Mouse (Mus musculus): Measurements from ENCODE around the gene Upb1.
"Not testable (repeated sequence)": the region's sequence is repeated elsewhere in the genome, so short reads cannot be mapped to it uniquely, and the experiment has no call there.

Gene Upb1

DNA sequence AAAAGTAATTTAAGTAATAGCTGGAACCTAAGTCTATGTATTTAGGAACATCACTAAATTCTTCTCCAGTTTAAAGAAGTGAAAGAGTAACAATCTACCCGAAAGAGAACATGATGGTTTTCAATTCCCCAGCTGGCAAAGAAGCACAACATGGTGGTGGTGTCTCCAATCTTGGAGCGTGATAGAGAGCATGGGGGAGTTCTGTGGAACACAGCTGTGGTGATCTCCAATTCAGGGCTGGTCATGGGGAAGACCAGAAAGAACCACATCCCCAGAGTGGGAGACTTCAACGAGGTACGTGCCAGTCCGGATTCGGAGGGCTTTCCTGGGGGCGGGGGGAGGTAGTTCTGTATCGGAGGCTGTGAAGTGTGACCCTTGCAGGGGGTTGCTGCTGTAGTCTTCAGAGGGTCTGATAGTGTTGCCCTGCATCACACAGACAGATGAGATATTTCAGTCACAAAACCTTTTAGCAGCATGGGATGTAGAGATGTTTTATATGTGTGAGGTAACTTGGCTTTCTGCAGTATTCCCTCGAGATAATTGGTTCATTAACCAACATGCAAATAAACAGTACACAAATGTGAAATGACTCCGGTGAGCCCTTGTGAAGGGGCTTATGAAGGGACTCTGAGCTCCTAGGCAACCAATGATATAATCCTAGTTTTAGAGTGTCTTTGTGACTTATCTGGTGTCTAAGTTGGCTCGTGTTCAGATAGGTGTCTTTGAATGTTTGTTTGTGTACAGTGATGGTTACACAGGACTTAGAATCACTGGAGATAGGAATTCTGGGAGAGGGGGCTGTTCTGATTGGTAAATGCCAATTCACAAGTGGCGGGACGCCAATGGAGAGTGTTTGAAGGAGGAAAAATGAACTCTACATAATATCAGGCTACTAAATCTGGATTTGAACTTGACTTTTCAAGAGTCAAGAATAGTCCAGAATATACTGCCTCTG, 27.4 kb downstream of the Upb1 start:
- DNase-seq = no peak

DNA sequence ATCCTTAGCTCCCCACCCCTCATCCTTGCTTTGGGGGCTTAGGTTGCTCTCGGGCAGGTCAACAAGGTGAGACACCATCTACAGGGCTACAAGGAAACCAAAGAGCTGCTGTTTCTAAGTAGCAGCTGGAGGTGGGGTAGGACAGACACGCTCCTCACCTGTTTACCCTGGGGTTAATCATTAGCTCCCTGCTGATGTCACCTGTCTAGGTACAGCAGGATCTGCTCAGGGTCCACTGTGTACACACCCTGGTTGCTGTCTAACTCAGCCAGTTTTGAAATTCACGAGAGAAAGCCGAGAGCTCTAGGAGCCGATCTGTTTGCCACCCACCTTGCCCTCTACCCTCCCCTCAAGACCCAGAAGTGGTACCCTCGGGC, 28.1 kb downstream of the Upb1 start:
- DNase-seq = no peak

DNA sequence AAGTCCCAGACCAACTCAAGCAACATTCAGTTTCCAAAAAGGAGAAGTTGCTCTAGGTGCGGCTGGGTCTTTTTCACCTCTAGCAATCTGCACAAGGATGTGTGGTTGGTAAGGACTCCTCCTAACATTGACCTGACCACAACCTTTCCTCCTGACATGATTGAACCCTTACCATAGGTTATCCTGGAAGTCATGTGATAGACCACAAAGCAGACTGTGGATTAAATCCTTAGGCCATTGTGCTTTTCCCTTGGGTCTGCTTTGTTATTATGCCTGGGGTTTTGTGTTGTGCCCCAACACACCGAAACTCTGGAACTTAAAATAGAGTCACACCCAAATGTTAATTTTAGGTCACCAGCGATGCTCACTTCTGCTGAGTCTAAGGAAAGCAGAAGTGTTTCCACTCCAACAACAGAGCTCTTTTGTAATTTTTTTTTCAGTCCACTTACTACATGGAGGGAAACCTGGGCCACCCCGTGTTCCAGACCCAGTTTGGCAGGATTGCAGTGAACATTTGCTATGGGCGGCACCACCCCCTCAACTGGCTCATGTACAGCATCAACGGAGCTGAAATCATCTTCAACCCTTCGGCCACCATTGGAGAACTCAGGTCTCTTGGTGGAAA, 28.7 kb downstream of the Upb1 start:
- DNase-seq = peak; percentile 56

DNA sequence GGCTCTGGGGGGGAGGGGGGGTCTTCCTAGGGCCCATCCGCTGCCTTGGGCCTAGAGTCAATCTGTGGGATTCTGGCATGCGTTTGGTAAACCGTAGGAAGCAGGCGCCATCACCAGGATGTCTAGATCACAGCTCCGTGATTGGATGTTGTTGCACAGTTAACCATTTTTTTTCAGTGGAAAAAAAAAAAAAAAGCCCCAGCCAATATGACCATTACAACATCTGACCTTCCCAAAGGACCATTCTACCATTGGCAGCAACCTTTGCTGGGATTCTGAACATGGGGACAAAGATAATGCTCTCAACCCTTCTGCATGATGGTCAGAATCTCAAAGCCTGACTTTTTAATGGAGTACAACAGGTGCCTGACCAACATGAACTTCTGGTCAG, 29.2 kb downstream of the Upb1 start:
- DNase-seq = no peak

DNA sequence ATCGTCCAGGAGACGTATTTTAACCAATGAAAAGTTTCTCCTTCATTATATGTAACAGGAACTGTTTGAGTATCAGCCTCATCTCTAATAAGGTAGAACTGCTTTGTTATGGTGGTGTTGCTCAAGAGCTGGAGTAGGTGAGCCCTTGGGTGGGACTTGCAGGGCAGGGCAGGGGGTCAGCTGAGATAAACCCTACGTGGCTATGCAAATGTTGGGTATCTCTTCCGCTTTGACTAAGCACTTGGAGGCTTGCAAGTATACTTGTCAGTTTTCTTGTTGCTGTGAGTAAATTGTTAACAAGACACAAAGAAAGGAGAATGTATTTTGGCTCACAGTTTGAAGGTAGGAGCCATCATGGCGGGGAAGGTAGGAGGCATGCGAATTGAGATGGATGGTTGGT, 29.7 kb downstream of the Upb1 start:
- no peak for DNase-seq

DNA sequence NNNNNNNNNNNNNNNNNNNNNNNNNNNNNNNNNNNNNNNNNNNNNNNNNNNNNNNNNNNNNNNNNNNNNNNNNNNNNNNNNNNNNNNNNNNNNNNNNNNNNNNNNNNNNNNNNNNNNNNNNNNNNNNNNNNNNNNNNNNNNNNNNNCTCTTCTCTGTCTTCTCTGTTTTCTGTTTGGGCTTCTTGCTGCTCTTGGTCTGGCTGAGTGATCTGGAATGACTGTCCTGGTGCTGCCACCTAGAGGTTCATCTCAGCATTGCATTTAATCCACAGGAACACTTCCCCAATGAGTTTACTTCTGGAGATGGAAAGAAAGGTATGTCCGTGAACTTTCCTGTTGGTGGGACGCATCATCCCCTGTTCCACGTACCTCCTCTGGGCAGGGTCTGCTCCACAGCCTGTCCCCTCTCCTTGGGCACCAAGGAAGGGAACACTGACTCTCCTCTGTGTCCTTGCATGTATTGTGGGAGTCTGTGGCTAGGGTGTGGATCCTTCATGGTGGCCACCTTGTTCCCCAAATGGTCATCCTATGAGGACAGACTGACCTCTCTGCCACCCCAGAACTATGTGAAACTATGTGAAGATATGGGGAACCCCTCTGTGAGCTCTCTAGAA, 35.8 kb downstream of the Upb1 start:
- DNase-seq = peak; percentile 78

DNA sequence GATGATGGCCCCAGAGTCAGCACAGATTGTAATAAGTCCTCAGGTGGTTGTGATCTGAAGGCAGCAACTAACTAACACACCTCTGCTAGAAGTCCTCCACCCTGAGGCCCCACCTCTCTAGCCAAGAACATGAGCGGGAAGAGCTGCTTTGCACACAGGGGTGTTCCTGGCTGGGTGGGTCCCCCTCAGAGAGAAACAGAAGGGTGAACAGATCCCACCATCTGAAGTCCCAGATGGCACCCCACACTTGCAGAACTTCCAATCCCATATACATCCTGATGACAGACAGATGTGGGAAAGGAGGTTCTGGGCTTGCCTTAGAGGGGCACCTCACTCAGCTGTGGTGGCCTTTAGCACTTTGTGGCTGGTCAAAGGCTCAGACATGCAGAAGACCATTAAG, 36.4 kb downstream of the Upb1 start:
- no peak for DNase-seq

DNA sequence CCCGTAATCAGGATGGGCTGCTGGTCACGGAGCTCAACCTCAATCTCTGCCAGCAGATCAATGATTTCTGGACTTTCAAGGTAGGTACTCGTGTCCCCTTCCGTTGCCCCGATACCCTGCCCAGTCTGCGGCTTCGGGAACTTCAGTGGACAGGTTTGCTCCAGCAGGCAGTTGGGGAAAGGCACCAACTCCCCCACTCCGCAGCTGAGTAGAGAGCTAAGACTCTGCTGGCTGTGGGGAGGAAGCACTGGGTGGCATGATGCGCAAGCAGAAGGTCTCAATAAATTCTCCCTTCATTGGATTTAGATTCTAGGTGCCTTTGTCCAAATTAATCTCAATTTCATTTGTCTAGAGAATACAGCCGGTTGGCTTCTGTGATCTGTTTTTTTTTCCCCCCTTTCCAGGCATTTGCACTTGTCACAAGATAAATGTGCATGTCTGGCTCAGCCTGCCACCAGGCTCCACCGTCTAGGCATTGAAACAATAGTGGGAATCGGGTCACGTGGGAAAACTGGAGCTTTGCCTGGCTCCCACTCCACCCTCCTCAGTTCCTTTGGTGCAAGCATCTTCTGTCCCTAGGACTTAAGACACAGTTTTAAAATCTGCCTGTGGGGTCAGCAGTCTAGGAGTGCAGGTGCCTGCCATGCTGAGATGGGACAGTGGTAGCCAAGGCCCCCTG, 37.4 kb downstream of the Upb1 start:
- DNase-seq = peak; percentile 25

DNA sequence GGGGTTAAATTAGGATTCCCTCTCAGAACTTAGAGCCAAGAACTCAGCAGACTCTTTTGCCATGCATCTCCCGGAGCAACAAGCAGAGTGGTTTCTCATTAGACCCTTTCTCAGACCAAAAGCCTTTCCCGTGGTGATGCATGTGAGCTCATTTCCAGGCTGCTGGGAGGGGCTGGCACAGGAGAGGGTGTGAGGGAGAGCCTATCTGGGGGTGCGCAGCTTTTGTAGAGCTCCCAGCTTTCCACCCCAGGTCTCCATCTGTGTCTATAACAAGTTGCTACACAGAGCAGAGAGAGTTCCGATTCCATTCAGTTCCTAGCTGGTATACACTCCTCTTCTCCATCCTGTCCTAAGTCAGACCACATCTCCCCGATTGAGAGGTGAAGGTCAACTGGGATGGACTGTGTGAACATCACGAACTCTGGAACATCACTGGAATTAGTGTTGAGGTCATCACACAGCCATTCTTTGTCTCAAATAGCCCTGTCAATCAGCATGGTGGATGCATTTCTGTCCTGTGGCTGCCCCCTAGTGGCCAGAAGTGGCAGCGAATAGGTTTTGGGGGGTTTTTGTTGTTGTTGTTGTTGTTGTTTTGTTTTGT, 38.4 kb downstream of the Upb1 start:
- peak; percentile 56 for DNase-seq

DNA sequence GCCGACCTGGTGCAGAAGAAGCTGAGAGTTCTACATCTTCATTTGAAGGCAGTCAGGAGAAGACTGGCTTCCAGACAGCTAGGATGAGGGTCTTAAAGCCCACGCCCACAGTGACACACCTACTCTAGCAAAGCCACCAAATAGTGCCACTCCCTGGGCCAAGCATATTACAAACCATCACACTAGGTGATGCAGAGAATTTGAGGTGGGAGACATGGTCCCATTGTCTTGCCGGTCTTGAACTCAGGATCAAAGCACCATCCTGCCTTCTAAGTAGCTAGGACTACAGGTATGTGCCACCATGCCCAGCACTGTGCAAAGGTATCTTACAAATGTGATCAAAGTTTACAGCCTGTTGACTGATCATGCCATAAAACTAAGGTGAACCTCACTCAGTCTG, 39.8 kb downstream of the Upb1 start:
- DNase-seq = no peak

DNA sequence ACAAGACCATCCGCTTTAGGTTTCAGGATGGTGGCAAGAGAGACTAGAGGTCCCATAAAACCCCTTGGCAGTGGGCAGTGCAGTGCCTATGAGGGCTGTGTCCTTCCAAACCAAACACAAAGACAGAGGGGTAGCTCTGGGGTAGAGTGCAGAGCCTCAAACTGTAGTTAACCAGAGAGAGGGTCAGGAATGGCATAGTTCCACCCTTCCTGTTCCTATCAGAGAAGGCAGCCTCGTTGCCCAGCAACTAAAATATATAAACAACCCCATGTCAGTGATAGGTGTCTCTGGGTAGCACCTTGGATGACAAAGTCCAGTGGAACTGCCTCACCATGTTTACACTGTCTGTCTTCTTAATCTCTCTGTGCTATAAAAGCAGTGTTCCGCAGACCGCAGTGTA, 40.9 kb downstream of the Upb1 start:
- DNase-seq = no peak

DNA sequence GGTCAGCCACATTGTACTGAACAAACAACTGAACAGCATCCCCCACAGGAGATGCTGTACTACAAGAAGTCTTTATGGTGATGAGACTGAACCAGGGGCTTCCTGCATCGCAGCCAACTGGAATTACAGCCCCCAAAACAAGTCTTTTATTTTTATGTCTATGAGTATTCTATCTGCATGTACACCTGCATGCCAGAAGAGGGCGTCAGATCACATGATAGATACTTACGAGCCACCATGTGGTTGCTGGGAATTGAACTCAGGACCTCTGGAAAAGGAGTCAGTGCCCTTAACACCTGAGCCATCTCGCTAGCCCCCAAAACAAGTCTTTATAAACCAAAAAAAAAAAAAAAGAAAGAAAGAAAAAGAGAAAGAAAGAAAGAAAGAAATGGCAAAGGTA, 42.1 kb downstream of the Upb1 start:
- no peak for DNase-seq

DNA sequence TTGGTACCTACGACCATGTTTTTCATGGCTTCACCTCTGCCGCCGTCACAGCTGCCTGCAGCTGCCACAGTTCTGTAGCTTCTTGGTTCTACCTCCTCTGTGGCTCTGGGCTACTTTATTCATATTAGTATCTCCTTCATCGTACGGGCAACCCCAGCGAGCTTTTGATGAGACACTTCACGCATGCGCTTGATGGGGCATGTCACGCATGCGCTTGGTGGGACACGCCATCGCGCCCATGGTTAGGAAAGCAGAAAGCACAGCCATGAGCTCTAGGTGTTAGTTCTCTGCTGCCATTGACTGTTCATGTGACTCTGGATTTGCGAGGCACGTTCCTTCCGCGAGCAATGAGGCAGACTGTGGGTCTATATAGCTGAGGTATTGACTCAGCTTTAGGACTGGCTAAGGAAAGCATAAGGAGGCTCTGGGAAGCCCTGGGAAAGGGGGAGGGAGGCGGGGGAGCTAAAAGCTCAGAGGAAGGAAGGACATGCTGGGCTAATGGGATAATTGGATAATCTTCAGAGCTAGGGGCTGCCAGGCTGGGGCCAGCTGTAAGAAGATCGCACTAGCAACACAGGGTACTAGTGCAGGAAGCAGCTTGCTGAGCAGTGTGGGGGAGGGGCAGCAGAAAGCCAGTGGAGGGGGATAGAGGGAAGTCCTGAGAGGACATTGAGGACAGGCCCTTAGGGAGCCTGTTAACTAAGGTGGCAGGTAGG, 43.4 kb downstream of the Upb1 start:
- DNase-seq = no peak

DNA sequence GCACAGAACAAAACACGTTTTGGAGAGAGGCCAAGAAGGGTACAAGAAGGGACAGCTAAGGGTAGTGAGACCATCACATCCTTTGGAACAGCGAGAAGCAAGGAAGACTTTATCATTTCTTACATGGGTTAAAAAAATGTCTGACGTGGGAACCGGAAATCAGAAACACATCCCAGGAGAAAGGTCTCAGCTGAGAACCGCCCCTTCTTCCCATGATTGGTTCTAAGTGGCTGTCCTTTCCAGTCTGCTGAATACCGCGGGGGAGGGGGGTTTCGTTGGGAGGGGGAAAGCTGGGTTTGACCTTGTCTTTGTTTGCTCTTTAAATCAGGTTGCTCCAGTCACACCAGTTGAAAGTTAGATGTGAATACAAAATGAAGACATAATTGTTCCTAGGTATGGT, 44.1 kb downstream of the Upb1 start:
- no peak for DNase-seq

DNA sequence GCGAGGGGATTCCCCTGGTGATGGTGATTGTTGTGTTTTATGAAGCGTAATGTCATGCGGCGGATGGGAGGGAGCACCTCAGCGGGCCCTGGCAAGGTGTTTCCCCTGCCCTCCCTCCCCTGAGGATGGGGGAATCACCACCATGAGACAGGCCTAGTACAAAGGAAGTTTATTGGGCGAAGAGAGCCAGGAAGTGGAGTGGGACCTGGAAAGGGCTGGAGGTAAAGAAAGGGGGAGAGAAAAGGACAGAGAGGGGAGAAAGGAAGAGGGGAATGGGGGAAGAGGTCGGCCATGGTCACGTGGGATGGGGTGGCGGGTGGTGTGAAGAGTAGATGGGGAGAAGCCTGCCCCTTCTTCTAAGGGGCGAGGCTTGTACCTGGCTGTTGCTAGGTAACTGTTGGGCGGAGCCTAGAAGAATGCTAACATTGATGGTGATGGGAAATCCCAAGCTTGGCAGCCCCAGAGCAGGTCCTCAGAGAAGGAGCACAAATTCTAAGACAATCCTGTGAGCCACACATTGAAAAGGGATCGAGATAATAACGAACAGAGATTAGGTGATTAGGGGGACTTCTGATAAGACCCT, 45.7 kb downstream of the Upb1 start:
- no peak for DNase-seq

DNA sequence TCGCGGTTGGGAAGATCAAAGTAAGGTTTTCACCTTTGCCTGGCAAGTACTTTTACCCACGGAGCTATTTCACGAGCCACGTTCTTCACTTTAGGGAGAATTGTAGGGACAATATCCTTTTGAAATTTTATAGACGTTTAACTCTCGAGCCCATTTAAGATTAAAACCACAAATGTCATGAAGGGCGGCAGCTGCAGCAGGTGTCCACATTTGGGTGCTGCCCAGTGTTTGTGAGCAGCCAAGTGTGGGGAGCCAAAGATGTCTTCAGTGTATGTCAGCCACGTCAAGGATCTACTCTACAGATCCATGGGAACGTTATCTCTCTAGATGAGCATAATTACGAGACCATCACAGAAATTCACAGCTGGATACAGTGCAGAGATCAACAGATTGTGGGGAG, 46.6 kb downstream of the Upb1 start:
- no peak for DNase-seq

DNA sequence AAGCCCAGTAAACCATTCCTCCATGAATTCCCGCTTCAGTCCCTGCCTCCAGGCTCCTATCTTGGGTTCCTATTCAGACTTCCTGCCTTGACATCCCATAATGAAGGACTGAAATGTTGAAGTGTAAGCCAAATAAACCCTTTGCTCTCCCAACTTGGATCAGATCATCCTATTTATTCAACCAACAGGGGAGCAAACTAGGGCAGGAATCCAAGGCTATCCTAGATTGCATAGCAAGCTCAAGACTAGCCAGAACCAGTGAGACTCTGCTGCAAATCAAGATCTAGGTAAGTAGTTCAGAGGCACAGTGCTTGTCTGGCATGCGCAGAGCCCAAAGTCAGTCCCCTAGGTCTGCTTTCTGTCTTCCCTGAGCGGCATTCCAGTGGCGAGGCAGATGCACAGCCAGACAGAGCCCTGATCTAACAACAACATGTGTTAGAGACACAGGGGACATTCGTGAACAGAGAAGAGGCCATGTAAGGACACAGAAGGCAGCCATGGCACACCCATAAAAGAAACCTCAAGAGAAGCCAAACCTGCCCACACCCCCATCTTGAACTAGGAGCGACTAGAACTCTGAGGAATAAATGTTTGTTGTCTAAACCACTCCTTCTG, 48.0 kb downstream of the Upb1 start:
- no peak for DNase-seq

DNA sequence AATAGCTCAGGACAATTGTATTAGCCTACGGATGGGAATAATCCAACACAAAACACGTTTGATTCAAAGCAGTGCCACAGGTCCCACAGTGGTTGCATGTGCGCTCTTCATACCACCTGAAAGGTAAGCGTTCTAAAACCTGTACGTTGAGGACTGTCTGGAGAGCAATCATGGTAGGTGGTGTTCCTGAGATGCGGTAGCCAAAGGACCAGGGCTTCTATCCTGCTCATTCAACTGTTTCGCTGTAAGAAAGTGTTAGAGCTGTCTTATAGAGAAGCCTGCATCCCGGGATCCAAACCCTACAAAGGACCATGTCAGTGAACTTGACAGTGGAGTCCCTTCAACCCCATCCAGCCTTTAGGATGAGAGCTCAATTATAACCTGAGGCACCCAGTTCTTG, 49.4 kb downstream of the Upb1 start:
- DNase-seq = no peak

DNA sequence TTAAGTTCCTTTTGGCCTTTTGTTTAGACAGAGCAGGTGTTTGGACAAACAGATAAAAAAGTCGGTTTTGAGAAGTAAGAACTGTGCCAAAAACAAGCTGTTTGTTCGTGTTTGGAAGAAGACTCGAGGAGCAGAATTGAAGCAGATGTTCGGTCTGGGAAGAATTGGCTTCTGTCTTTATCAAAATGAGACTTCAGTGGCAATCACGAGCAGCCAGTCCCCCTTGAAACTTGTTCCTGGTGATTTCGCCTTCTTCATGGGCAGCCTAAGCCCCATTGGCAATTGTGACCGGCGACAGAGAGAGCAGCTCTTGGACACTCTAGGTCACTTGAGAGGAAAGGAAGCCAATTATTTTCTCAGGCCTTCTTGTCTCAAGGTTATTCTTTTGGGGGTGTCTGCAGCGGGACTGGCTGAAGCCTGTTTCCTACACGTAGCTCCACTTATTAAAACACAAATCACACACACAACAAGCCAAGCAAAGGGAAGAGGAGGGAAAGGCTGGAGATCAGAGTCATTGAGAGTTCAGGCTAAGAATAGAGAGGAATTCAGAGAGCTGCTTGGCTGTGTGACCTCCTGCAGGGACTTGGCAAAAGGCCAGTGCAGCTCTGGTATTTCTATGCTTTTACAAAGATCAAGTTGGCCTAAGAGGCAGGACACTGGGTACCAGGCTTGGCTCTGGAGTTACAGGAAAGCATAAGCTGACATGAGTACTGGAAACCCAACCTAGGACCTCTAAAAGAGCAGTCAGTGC, 50.3 kb downstream of the Upb1 start:
- DNase-seq = no peak

DNA sequence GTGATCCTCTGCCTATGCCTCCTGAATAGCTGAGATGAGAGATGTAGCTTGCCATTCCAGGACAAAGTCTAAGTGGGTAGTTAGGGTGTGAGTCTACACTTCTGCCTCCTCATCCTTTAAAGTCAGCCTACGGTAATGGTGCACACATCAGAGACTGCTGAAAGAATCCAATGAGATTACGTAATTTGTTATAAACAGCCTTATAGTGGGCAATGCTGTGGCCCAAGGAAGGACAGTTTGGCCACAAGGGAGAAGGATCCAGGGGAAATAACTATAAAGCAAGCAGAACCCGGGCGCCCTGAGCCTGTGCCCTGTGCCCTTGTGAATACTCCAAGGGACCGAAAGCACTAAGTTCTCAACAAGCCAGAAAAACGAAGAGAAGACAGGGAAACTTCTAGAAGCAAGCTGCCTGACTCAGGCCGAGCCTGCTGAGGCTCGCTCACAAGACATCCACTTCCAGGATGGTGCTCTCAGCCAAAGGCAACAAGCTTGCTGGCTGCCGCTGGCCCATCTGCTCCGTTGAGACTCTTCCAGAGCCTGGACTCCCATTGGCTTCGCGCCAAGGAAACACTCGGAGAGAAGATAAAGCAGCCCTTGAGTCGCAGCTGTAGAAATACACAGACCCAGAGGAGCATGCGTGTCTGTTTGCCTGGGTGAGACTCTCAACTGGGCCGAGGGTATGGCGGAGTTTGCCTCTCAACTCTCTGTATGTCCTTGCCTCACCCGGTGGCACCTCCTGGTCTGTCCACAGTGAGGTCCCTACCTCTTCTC, 55.3 kb downstream of the Upb1 start:
- not testable (repeated sequence) for DNase-seq

Measured in layer of hippocampus, adult 9-11 months (tissue).